Mouse (Mus musculus): ENCODE data around the gene Nfyc. TPM values are rescaled to one million over a fixed set of nuclear protein-coding genes. Genes with fewer than 3 reads are reported as not detected.

Nfyc gene
- total and polyA plus RNA-seq, 3 experiments, result 39.5 to 178 (median 64.8) TPM

GRCm38 (mm10) chr4:120849451-120849850 lies 18.1 kb upstream of the Nfyc start:
- peaks cover 0 to 8% of the 10 kb centered on the region in 2 experiments; a peak in 2 of 4 replicates for H3K36me3 ChIP-seq (ENCODE audit: control insufficient read depth in 1 of 2, insufficient read depth in 2 of 2, low read length in 2 of 2)
- no peak overlapping the region for H3K9ac ChIP-seq (ENCODE audit: control insufficient read depth, low read depth, low read length, poor library complexity, severe bottlenecking)
- H3K27me3 ChIP-seq (ENCODE audit: control insufficient read depth in 1 of 2, insufficient read depth in 2 of 2, low read length in 2 of 2), result peaks cover 0 to 3% of the 10 kb centered on the region in 2 experiments; a peak in 1 of 4 replicates
- no peak for TF ChIP-seq MEF2A (IDR thresholded peaks at IDR 0.05; ENCODE audit: extremely low read depth, insufficient replicate concordance, low read depth, low read length, poor library complexity, severe bottlenecking)
- no peak for TF ChIP-seq ZNF384 (IDR thresholded peaks at IDR 0.05; ENCODE audit: low read depth, low read length)
- no peak for TF ChIP-seq USF2 (IDR thresholded peaks at IDR 0.05; ENCODE audit: borderline replicate concordance in 1 of 2, insufficient read depth in 1 of 2, low read depth in 1 of 2, low read length in 2 of 2)
- no peak for TF ChIP-seq GABPA (IDR thresholded peaks at IDR 0.05; ENCODE audit: low read depth, low read length)
- TF ChIP-seq ETS1 (IDR thresholded peaks at IDR 0.05; ENCODE audit: low read depth, low read length), result no peak
- no peak for TF ChIP-seq EP300 (IDR thresholded peaks at IDR 0.05; ENCODE audit: low read depth in 1 of 2, low read length in 2 of 2)
- no peak for TF ChIP-seq MAX (IDR thresholded peaks at IDR 0.05; ENCODE audit: low read length)
- no peak for TF ChIP-seq GATA1 (IDR thresholded peaks at IDR 0.05; ENCODE audit: low read depth, low read length)
- TF ChIP-seq CHD2 (IDR thresholded peaks at IDR 0.05; ENCODE audit: low read length), result no peak
- TF ChIP-seq POLR2A (IDR thresholded peaks at IDR 0.05; ENCODE audit: control insufficient read depth in 1 of 2, insufficient read depth in 1 of 2, low read depth in 1 of 2, low read length in 2 of 2, poor library complexity in 1 of 2), result no peak
- no peak for TF ChIP-seq ZMIZ1 (IDR thresholded peaks at IDR 0.05; ENCODE audit: low read depth, low read length)
- TF ChIP-seq ELF1 (IDR thresholded peaks at IDR 0.05; ENCODE audit: low read depth, low read length), result no peak
- no peak for TF ChIP-seq E2F4 (IDR thresholded peaks at IDR 0.05; ENCODE audit: borderline replicate concordance, low read depth, low read length)
- no peak for TF ChIP-seq HCFC1 (IDR thresholded peaks at IDR 0.05; ENCODE audit: low read depth, low read length)
- TF ChIP-seq MYC (IDR thresholded peaks at IDR 0.05; ENCODE audit: low read depth, low read length), result no peak
- TF ChIP-seq MAZ (IDR thresholded peaks at IDR 0.05; ENCODE audit: low read depth, low read length), result no peak
- TF ChIP-seq TAL1 (IDR thresholded peaks at IDR 0.05; ENCODE audit: low read length), result no peak
- TF ChIP-seq NRF1 (IDR thresholded peaks at IDR 0.05; ENCODE audit: insufficient read depth, low read depth, low read length, poor library complexity, severe bottlenecking), result no peak
- no peak overlapping the region for H3K27ac ChIP-seq (ENCODE audit: control insufficient read depth, low read depth, low read length)
- H3K4me3 ChIP-seq (ENCODE audit: control insufficient read depth in 1 of 2, insufficient read depth in 1 of 2, low read depth in 2 of 2, low read length in 2 of 2), result no peak overlapping the region
- H3K4me1 ChIP-seq (ENCODE audit: control insufficient read depth in 1 of 2, insufficient read depth in 2 of 2, low read length in 2 of 2), result peaks cover 0 to 12% of the 10 kb centered on the region in 2 experiments; a peak in 2 of 4 replicates
- H3K79me2 ChIP-seq (ENCODE audit: control insufficient read depth, insufficient read depth, low read length, poor library complexity), result no peaks in the 10 kb centered on the region
- no peak for DNase-seq (ENCODE audit: low read depth, low spot score)
- no peaks in the 10 kb centered on the region for H3K9me3 ChIP-seq (replicated peaks; ENCODE audit: insufficient read depth, low read length)

DNA sequence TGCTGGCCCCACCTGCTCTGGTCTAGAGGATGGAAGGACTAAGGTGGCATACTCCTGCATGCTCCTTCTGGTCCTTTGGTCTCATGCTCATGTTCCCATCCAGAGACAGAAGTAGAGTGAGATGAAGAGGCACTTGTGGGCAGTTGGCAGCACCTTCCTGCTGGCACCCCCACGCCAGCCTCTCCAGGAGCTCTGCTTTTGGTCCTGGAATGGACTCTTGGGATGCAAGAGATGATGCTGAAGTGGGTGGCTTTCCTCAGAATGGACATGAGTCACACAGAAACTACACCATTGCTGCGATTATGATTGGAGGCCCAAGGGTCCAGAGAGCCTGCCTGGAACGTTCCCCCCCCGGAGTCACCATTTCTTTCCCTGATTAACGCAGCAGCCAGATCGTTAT lies 17.5 kb upstream of the Nfyc start:
- H3K9ac ChIP-seq (ENCODE audit: control insufficient read depth, low read depth, low read length, poor library complexity, severe bottlenecking), result no peak overlapping the region
- peaks cover 0 to 15% of the 10 kb centered on the region in 2 experiments; a peak in 2 of 4 replicates for H3K4me1 ChIP-seq (ENCODE audit: control insufficient read depth in 1 of 2, insufficient read depth in 2 of 2, low read length in 2 of 2)
- H3K9me3 ChIP-seq (replicated peaks; ENCODE audit: insufficient read depth, low read length), result no peaks in the 10 kb centered on the region
- no peak for DNase-seq (ENCODE audit: low read depth, low spot score)
- TF ChIP-seq ZMIZ1 (IDR thresholded peaks at IDR 0.05; ENCODE audit: low read depth, low read length) (no peak), NRF1 (IDR thresholded peaks at IDR 0.05; ENCODE audit: insufficient read depth, low read depth, low read length, poor library complexity, severe bottlenecking) (no peak), ELF1 (IDR thresholded peaks at IDR 0.05; ENCODE audit: low read depth, low read length) (no peak), SMC3 (IDR thresholded peaks at IDR 0.05; ENCODE audit: low read depth, low read length) (no peak), KAT2A (conservative IDR thresholded peaks at IDR 0.05; ENCODE audit: low read depth, low read length) (no peak), USF1 (IDR thresholded peaks at IDR 0.05; ENCODE audit: low read depth, low read length) (no peak), MAZ (IDR thresholded peaks at IDR 0.05; ENCODE audit: low read depth, low read length) (no peak), MEF2A (IDR thresholded peaks at IDR 0.05; ENCODE audit: extremely low read depth, insufficient replicate concordance, low read depth, low read length, poor library complexity, severe bottlenecking) (no peak), ZNF384 (IDR thresholded peaks at IDR 0.05; ENCODE audit: low read depth, low read length) (no peak), ETS1 (IDR thresholded peaks at IDR 0.05; ENCODE audit: low read depth, low read length) (no peak), RAD21 (IDR thresholded peaks at IDR 0.05; ENCODE audit: low read depth, low read length) (no peak), POLR2AphosphoS2 (IDR thresholded peaks at IDR 0.05; ENCODE audit: low read length) (no peak), NELFE (IDR thresholded peaks at IDR 0.05; ENCODE audit: low read depth, low read length) (no peak), EP300 (IDR thresholded peaks at IDR 0.05; ENCODE audit: low read depth in 1 of 2, low read length in 2 of 2) (no peak), BHLHE40 (IDR thresholded peaks at IDR 0.05; ENCODE audit: borderline replicate concordance, low read depth, low read length) (no peak), ZC3H11A (IDR thresholded peaks at IDR 0.05; ENCODE audit: low read depth, low read length) (no peak), GATA1 (IDR thresholded peaks at IDR 0.05; ENCODE audit: low read depth, low read length) (no peak), MXI1 (IDR thresholded peaks at IDR 0.05; ENCODE audit: low read depth, low read length) (no peak), POLR2AphosphoS5 (IDR thresholded peaks at IDR 0.05; ENCODE audit: borderline replicate concordance, low read depth, low read length) (no peak)
- H3K79me2 ChIP-seq (ENCODE audit: control insufficient read depth, insufficient read depth, low read length, poor library complexity), result no peaks in the 10 kb centered on the region
- 0 out of 4 replicates have a peak, but pooled peaks cover 0 to 3% of the 10 kb centered on the region in 2 experiments for H3K27me3 ChIP-seq (ENCODE audit: control insufficient read depth in 1 of 2, insufficient read depth in 2 of 2, low read length in 2 of 2)
- no peak overlapping the region for H3K27ac ChIP-seq (ENCODE audit: control insufficient read depth, low read depth, low read length)
- peaks cover 0 to 11% of the 10 kb centered on the region in 2 experiments; a peak in 2 of 4 replicates for H3K36me3 ChIP-seq (ENCODE audit: control insufficient read depth in 1 of 2, insufficient read depth in 2 of 2, low read length in 2 of 2)
- no peak overlapping the region for H3K4me3 ChIP-seq (ENCODE audit: control insufficient read depth in 1 of 2, insufficient read depth in 1 of 2, low read depth in 2 of 2, low read length in 2 of 2)

Measured in MEL (cell line).